Mouse (Mus musculus) heart, embryonic 14.5 days (tissue): ENCODE measurements around the gene 0610040J01Rik. TPM values are rescaled to one million over a fixed set of nuclear protein-coding genes. Genes with fewer than 3 reads are reported as not detected.

Source experiments
- ATAC-seq: fragments of 200-750 bp; cut with Nextera tagmentation; 2 replicates; pipeline ENCODE4 v1.8.0; 2017; ENCODE audit warnings: low read depth, moderate TSS enrichment; ENCODE audit not compliant: insufficient number of reproducible peaks, insufficient read depth, low FRiP score
- H3K27ac ChIP-seq, 2 experiments: fragments of 200-500 bp in 1 of 2; fragments of 300-500 bp in 1 of 2; sonication (generic) in 1 of 2; replicated peaks in 1 of 2; 2 replicates each; pipeline ENCODE4 v1.5.1; 2012 to 2014; ENCODE audit warnings: low read depth in 2 of 2, low read length in 2 of 2, control low read depth in 1 of 2, mild to moderate bottlenecking in 1 of 2, mixed read lengths in 1 of 2; ENCODE audit not compliant: control insufficient read depth in 1 of 2, insufficient read depth in 1 of 2
- H3K27me3 ChIP-seq: fragments of 300-500 bp; sonication (generic); 2 replicates; pipeline ENCODE4 v1.6.1; 2014; ENCODE audit warnings: mild to moderate bottlenecking, low read length, control low read depth; ENCODE audit not compliant: control insufficient read depth, insufficient read depth
- H3K36me3 ChIP-seq: fragments of 300-500 bp; sonication (generic); 2 replicates; pipeline ENCODE4 v1.6.1; 2014; ENCODE audit warnings: mild to moderate bottlenecking, control low read depth, low read length, mixed read lengths; ENCODE audit not compliant: control insufficient read depth, insufficient read depth
- H3K4me1 ChIP-seq, 2 experiments: fragments of 200-500 bp in 1 of 2; fragments of 300-500 bp in 1 of 2; sonication (generic) in 1 of 2; 2 replicates each; pipeline ENCODE4 v1.6.1; 2012 to 2014; ENCODE audit warnings: low read length in 2 of 2, control low read depth in 1 of 2, mixed read lengths in 1 of 2; ENCODE audit not compliant: control insufficient read depth in 2 of 2, insufficient read depth in 2 of 2
- H3K4me2 ChIP-seq: fragments of 300-500 bp; sonication (generic); 2 replicates; pipeline ENCODE4 v1.6.1; 2014; ENCODE audit warnings: mild to moderate bottlenecking, low read length
- H3K4me3 ChIP-seq, 2 experiments: fragments of 200-500 bp in 1 of 2; fragments of 300-500 bp in 1 of 2; sonication (generic) in 1 of 2; 2 replicates each; pipeline ENCODE4 v1.5.1; 2012 to 2014; ENCODE audit warnings: low read length in 2 of 2, mild to moderate bottlenecking in 2 of 2, control low read depth in 1 of 2, low read depth in 1 of 2, moderate library complexity in 1 of 2; ENCODE audit not compliant: control insufficient read depth in 1 of 2, insufficient read depth in 1 of 2
- H3K9ac ChIP-seq: fragments of 300-500 bp; sonication (generic); 2 replicates; pipeline ENCODE4 v1.6.1; 2014; ENCODE audit warnings: mild to moderate bottlenecking, low read length
- H3K9me3 ChIP-seq: fragments of 300-500 bp; sonication (generic); 2 replicates; pipeline ENCODE4 v1.6.1; 2016; ENCODE audit warnings: low read length, control low read depth; ENCODE audit not compliant: control insufficient read depth
- WGBS: fragments of 180-500 bp; shearing (Covaris S2); extraction: QIAGEN DNeasy Blood & Tissue Kit; methylation state at CpG from one replicate; pipeline ENCODE4 v1.1.7; 2014; 5-methylcytosine and 5-hydroxymethylcytosine counted together
- polyA plus RNA-seq: library from polyadenylated mRNA; unstranded; fragments of >200 nt; fragmentation: Nextera tagmentation; extraction: Ambion mirVana; gene quantifications from 2 replicates; pipeline ENCODE4 v1.2.1, GENCODE M21; 2014

The 0610040J01Rik gene
- 0.63 and 1.1 TPM in 2 replicates for polyA plus RNA-seq

GRCm38 (mm10) chr5:63811819-63812508 is at the start of gene 0610040J01Rik:
Gene 0610040J01Rik (plus strand): TSS chr5:63812363.
- ATAC-seq = peak; percentile 61
- Histone ChIP-seq H3K4me2 (peak within 1 kb of the TSS; percentile 98), H3K27me3 (peaks cover 28% of the 10 kb centered on the region), H3K9ac (peak within 1 kb of the TSS; percentile 62), H3K9me3 (peaks cover 5% of the 10 kb centered on the region), H3K4me1 (peaks cover 0 to 5% of the 10 kb centered on the region in 2 experiments; a peak in 1 of 4 replicates), H3K36me3 (no peaks in the 10 kb centered on the region), H3K27ac (no peak within 1 kb of the TSS), H3K4me3 (peak within 1 kb of the TSS; percentile 46 to 59)
- 3% methylated on average over 42 of the region's 42 CpGs for WGBS

- no peak; the same call in 1 of the 2 replicates for ATAC-seq
- Histone ChIP-seq H3K4me3 (no peak overlapping the region), H3K27me3 (no peaks in the 10 kb centered on the region), H3K36me3 (no peaks in the 10 kb centered on the region), H3K4me2 (no peak overlapping the region), H3K9me3 (no peaks in the 10 kb centered on the region), H3K9ac (no peak overlapping the region), H3K4me1 (no peaks in the 10 kb centered on the region), H3K27ac (no peak overlapping the region)
- WGBS = 81% methylated on average over 4 of the region's 4 CpGs
These were observed 46.3 kb upstream of the 0610040J01Rik start for GRCm38 (mm10) chr5:63765886-63766285.

- no peak overlapping the region for H3K9ac ChIP-seq
- H3K27me3 ChIP-seq = no peaks in the 10 kb centered on the region
- no peak overlapping the region for H3K27ac ChIP-seq
- no peaks in the 10 kb centered on the region for H3K9me3 ChIP-seq
- 41% methylated on average over 6 of the region's 6 CpGs for WGBS
- no peaks in the 10 kb centered on the region for H3K4me1 ChIP-seq
- no peak overlapping the region for H3K4me3 ChIP-seq
- no peaks in the 10 kb centered on the region for H3K36me3 ChIP-seq
- no peak overlapping the region for H3K4me2 ChIP-seq
- ATAC-seq = no peak
These were observed 45.4 kb upstream of the 0610040J01Rik start for GRCm38 (mm10) chr5:63766715-63767114.

- no peak overlapping the region for H3K9ac ChIP-seq
- no peak for ATAC-seq
- no peak overlapping the region for H3K4me2 ChIP-seq
- H3K4me1 ChIP-seq = no peaks in the 10 kb centered on the region
- no peaks in the 10 kb centered on the region for H3K27me3 ChIP-seq
- H3K36me3 ChIP-seq = no peaks in the 10 kb centered on the region
- H3K4me3 ChIP-seq = no peak overlapping the region
- no peaks in the 10 kb centered on the region for H3K9me3 ChIP-seq
- WGBS = 75% methylated on average over 8 of the region's 8 CpGs
- no peak overlapping the region for H3K27ac ChIP-seq
These were observed 44.7 kb upstream of the 0610040J01Rik start for GRCm38 (mm10) chr5:63767464-63767863.

GRCm38 (mm10) chr5:63768220-63768619 is 43.9 kb upstream of the 0610040J01Rik start:
- Histone ChIP-seq H3K27ac (no peak overlapping the region), H3K9me3 (no peaks in the 10 kb centered on the region), H3K4me2 (no peak overlapping the region), H3K4me3 (no peak overlapping the region), H3K4me1 (no peaks in the 10 kb centered on the region), H3K27me3 (no peaks in the 10 kb centered on the region), H3K9ac (no peak overlapping the region), H3K36me3 (no peaks in the 10 kb centered on the region)
- no peak for ATAC-seq
- 54% methylated on average over 4 of the region's 4 CpGs for WGBS

- Histone ChIP-seq H3K9me3 (no peaks in the 10 kb centered on the region), H3K27ac (no peak overlapping the region), H3K4me1 (no peaks in the 10 kb centered on the region), H3K4me3 (no peak overlapping the region), H3K9ac (no peak overlapping the region), H3K36me3 (no peaks in the 10 kb centered on the region), H3K27me3 (no peaks in the 10 kb centered on the region), H3K4me2 (no peak overlapping the region)
- WGBS = 71% methylated on average over 2 of the region's 2 CpGs
- ATAC-seq = no peak
These were observed 39.2 kb upstream of the 0610040J01Rik start for GRCm38 (mm10) chr5:63772971-63773370.

- H3K27ac ChIP-seq = no peak overlapping the region
- no peaks in the 10 kb centered on the region for H3K4me1 ChIP-seq
- no peak for ATAC-seq
- no peaks in the 10 kb centered on the region for H3K9me3 ChIP-seq
- H3K36me3 ChIP-seq = no peaks in the 10 kb centered on the region
- H3K27me3 ChIP-seq = no peaks in the 10 kb centered on the region
- H3K4me3 ChIP-seq = no peak overlapping the region
- H3K4me2 ChIP-seq = no peak overlapping the region
- 74% methylated on average over 1 of the region's 1 CpGs for WGBS
- H3K9ac ChIP-seq = no peak overlapping the region
These were observed 38.6 kb upstream of the 0610040J01Rik start for GRCm38 (mm10) chr5:63773603-63774002.
